Mouse (Mus musculus): ENCODE results near the gene Stx7. TPM values are rescaled to one million over a fixed set of nuclear protein-coding genes. Genes with fewer than 3 reads are reported as not detected.

Gene Stx7
- polyA plus RNA-seq, 1 experiment from 2014 or later = 275 TPM

DNA sequence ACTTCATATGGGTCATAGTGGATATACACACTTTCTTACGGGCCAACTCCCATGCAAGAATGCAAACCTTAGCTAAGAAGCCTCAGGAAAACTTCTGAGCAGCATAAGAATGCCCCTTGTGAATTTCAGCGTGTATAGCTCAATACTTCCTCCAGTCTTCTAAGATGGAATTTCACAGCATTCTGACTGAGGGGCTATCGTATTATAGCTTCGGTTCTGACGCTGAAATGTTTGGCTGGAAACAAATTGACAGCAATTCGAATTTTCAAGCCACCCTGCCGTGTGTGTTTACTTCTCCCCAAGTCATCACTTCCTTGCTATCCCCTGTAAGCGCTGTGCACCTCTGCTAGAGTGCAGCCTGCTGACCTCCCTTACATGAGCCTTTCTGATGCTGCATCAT is 75.5 kb downstream of the Stx7 start:
- Histone ChIP-seq H3K9me3 (replicated peaks; ENCODE audit: control insufficient read depth, low read length) (no peaks in the 10 kb centered on the region), H3K4me1 (ENCODE audit: control insufficient read depth, insufficient read depth, low read length) (peaks cover 10% of the 10 kb centered on the region), H3K36me3 (ENCODE audit: control insufficient read depth, insufficient read depth, low read length) (no peaks in the 10 kb centered on the region), H3K4me2 (ENCODE audit: low read length) (no peak overlapping the region), H3K9ac (ENCODE audit: low read length) (no peak overlapping the region), H3K4me3 (ENCODE audit: low read depth, low read length) (no peak overlapping the region), H3K27ac (ENCODE audit: low read depth, low read length) (no peak overlapping the region), H3K27me3 (replicated peaks; ENCODE audit: control insufficient read depth, insufficient read depth, low read length) (peaks cover 26% of the 10 kb centered on the region)
- DNase-seq (ENCODE audit: low spot score) (no peak), ATAC-seq (no peak)
- 35% methylated on average over 8 of the region's 8 CpGs for WGBS

DNA sequence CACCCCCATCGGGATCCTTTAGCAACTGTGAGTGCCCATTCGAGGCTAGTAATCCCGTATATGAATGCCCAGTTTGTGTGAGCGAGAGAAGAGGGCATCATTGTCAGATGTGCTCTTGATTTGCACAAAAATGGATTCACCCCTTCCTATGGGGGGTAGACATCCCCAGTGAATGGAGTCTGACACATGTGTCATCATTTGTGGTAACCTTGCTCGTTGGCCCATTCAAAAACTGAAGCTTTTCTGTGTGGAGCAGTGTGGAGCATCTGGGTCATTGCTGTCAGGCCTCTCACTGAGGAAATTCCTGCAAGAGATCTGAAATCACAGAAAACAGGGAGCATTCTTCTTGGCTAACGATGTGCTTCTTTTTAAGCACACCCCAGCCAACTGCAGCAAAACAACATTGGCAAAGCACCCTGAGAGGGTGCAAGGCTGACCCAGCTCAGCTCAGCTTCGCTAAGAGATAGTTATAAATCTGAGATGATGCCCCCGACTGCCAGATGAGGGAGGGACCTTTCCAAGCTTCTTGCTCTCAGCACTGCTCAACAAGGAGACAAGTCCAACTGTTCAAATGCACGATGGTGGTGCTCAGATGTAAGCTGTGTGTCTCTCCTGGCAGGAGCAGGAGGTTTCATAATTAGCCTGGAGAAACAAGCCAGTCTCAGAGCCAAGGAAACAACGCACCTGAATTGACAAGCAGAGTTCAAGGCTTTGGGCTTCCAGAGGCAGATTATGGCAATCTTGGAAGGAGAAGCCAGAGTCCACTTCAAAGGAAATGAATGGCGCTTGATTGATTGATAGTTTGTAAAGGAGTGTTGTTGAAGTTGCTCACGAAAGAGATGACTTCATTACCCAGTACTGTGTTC is 79.4 kb downstream of the Stx7 start:
- Histone ChIP-seq H3K4me1 (ENCODE audit: control insufficient read depth, insufficient read depth, low read length) (peaks cover 5% of the 10 kb centered on the region), H3K4me3 (ENCODE audit: low read depth, low read length) (no peak overlapping the region), H3K36me3 (ENCODE audit: control insufficient read depth, insufficient read depth, low read length) (no peaks in the 10 kb centered on the region), H3K9ac (ENCODE audit: low read length) (no peak overlapping the region), H3K27me3 (replicated peaks; ENCODE audit: control insufficient read depth, insufficient read depth, low read length) (peaks cover 11% of the 10 kb centered on the region), H3K27ac (ENCODE audit: low read depth, low read length) (no peak overlapping the region), H3K4me2 (ENCODE audit: low read length) (no peak overlapping the region), H3K9me3 (replicated peaks; ENCODE audit: control insufficient read depth, low read length) (no peaks in the 10 kb centered on the region)
- DNase-seq (ENCODE audit: low spot score) = no peak
- 0 out of 2 replicates have a peak, but pooled peaks have one; percentile 20 for ATAC-seq
- WGBS = 28% methylated on average over 12 of the region's 12 CpGs

DNA sequence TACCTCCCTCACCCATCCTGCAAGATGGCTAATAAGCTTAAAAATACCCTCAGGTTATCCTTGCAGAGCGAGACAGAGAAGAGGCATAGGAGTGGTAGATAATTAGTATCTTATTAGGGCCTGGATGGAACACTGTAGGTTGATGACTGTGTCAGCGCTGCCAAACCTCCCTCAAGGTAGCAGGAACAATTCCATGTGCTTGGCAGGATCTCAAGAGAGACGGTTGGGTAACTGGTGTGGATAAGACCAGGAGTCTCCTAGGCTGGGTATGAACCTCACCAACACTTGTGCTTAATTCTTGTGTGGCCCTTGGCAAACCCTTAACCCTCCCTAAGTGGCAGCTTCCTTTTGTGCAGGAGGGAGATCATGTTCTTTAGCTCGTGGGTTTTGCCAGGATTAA is 83.2 kb downstream of the Stx7 start:
- Histone ChIP-seq H3K27me3 (replicated peaks; ENCODE audit: control insufficient read depth, insufficient read depth, low read length) (no peaks in the 10 kb centered on the region), H3K4me3 (ENCODE audit: low read depth, low read length) (no peak overlapping the region), H3K4me2 (ENCODE audit: low read length) (no peak overlapping the region), H3K4me1 (ENCODE audit: control insufficient read depth, insufficient read depth, low read length) (peaks cover 9% of the 10 kb centered on the region; the same call in 1 of the 2 replicates), H3K36me3 (ENCODE audit: control insufficient read depth, insufficient read depth, low read length) (no peaks in the 10 kb centered on the region), H3K27ac (ENCODE audit: low read depth, low read length) (no peak overlapping the region), H3K9me3 (replicated peaks; ENCODE audit: control insufficient read depth, low read length) (no peaks in the 10 kb centered on the region), H3K9ac (ENCODE audit: low read length) (no peak overlapping the region)
- ATAC-seq (no peak), DNase-seq (ENCODE audit: low spot score) (no peak)
- WGBS = 41% methylated on average over 4 of the region's 4 CpGs

DNA sequence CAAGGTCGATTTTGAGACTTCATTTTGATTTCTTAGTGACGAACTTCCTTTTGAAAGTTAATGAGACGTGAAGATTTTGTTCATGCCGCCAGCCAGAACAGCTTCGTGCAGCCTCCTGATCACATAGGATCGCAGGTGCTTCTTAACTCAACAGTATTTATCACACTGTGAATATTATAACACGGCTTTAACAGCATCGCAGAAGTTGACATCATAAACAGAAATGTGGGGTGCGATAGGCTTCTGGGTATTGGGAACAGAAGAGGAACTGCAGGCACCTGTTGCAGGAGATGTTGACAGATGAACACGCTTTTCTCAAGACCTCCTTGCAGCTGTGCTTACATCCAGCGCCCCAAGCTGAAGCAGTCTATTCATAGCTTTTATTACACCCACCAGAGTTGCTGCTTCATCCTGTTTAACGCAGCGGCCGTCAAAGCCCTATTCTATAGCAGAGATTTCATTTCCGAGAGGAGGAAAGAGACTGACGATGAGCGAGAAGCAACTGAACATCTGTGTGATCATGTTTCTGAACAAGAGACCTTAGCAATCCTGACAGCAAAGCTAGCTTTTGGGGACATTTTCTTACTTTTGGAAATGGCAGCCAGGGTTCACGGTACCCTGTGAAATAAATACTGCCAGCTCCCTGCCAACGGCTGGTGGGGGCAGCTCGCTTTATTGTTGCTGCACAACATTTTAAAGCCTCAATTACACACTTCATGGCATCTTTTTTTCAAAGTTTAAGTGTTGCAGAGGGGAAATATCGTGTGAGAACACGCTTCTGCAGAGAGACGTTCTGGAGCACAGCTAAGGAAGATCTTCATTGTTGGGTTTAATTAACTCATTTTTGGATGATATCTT is 86.6 kb downstream of the Stx7 start:
- no peaks in the 10 kb centered on the region for H3K36me3 ChIP-seq (ENCODE audit: control insufficient read depth, insufficient read depth, low read length)
- H3K4me3 ChIP-seq (ENCODE audit: low read depth, low read length) = no peak overlapping the region
- H3K4me2 ChIP-seq (ENCODE audit: low read length) = peak overlapping the region; percentile 33
- H3K9ac ChIP-seq (ENCODE audit: low read length) = no peak overlapping the region
- ATAC-seq (peak; percentile 70), DNase-seq (ENCODE audit: low spot score) (peak; percentile 60)
- peaks cover 5% of the 10 kb centered on the region; the same call in 1 of the 2 replicates for H3K4me1 ChIP-seq (ENCODE audit: control insufficient read depth, insufficient read depth, low read length)
- 25% methylated on average over 23 of the region's 23 CpGs for WGBS
- no peak overlapping the region for H3K27ac ChIP-seq (ENCODE audit: low read depth, low read length)
- H3K9me3 ChIP-seq (replicated peaks; ENCODE audit: control insufficient read depth, low read length) = no peaks in the 10 kb centered on the region
- no peaks in the 10 kb centered on the region for H3K27me3 ChIP-seq (replicated peaks; ENCODE audit: control insufficient read depth, insufficient read depth, low read length)

Other genes starting within 250 kb of the Stx7 start
- not detected in 2 replicates for gene Taar1, start 228.9 kb upstream of the Stx7 start, polyA plus RNA-seq (2014; fragmentation: Nextera tagmentation; extraction: Ambion mirVana)
- gene Taar2, start 210.7 kb upstream of the Stx7 start, polyA plus RNA-seq (2014; fragmentation: Nextera tagmentation; extraction: Ambion mirVana) = not detected in 2 replicates
- not detected in 2 replicates for gene Taar3, start 199.7 kb upstream of the Stx7 start, polyA plus RNA-seq (2014; fragmentation: Nextera tagmentation; extraction: Ambion mirVana)
- gene Taar4, start 188.8 kb upstream of the Stx7 start, polyA plus RNA-seq (2014; fragmentation: Nextera tagmentation; extraction: Ambion mirVana) = 0.28 TPM in 1 of 2 replicates, not detected in the other
- gene Taar5, start 178.6 kb upstream of the Stx7 start, polyA plus RNA-seq (2014; fragmentation: Nextera tagmentation; extraction: Ambion mirVana) = not detected in 2 replicates
- gene Taar6, start 163.7 kb upstream of the Stx7 start, polyA plus RNA-seq (2014; fragmentation: Nextera tagmentation; extraction: Ambion mirVana) = not detected in 2 replicates
- gene Taar7a, start 155.8 kb upstream of the Stx7 start, polyA plus RNA-seq (2014; fragmentation: Nextera tagmentation; extraction: Ambion mirVana) = not detected in 2 replicates
- gene Taar7b, start 149.4 kb upstream of the Stx7 start, polyA plus RNA-seq (2014; fragmentation: Nextera tagmentation; extraction: Ambion mirVana) = not detected in 2 replicates
- not detected in 2 replicates for gene Taar7d, start 122.1 kb upstream of the Stx7 start, polyA plus RNA-seq (2014; fragmentation: Nextera tagmentation; extraction: Ambion mirVana)
- gene Taar7e, start 111.7 kb upstream of the Stx7 start, polyA plus RNA-seq (2014; fragmentation: Nextera tagmentation; extraction: Ambion mirVana) = not detected in 2 replicates
- not detected in 2 replicates for gene Taar7f, start 99.8 kb upstream of the Stx7 start, polyA plus RNA-seq (2014; fragmentation: Nextera tagmentation; extraction: Ambion mirVana)
- not detected in 2 replicates for gene Taar8a, start 72.8 kb upstream of the Stx7 start, polyA plus RNA-seq (2014; fragmentation: Nextera tagmentation; extraction: Ambion mirVana)
- gene Taar8b, start 57.0 kb upstream of the Stx7 start, polyA plus RNA-seq (2014; fragmentation: Nextera tagmentation; extraction: Ambion mirVana) = not detected in 2 replicates
- gene Taar8c, start 47.4 kb upstream of the Stx7 start, polyA plus RNA-seq (2014; fragmentation: Nextera tagmentation; extraction: Ambion mirVana) = not detected in 2 replicates
- gene Taar9, start 39.8 kb upstream of the Stx7 start, polyA plus RNA-seq (2014; fragmentation: Nextera tagmentation; extraction: Ambion mirVana) = not detected in 2 replicates
- 1.7 and 2.1 TPM in 2 replicates for gene Moxd1, start 74.2 kb downstream of the Stx7 start, polyA plus RNA-seq (2014; fragmentation: Nextera tagmentation; extraction: Ambion mirVana)